Mouse (Mus musculus) heart, adult 2 months (tissue): Measurements from ENCODE around the gene Mrgprx1.

Experiments used
- CTCF ChIP-seq: fragments of 200-600 bp; IDR thresholded peaks from 2 replicates; pipeline ENCODE4 v1.8.1; 2022; ENCODE audit warnings: antibody characterized with exemption, mild to moderate bottlenecking, moderate library complexity
- EP300 ChIP-seq: fragments of 200-500 bp; IDR thresholded peaks from 2 replicates; pipeline ENCODE4 v1.6.1; 2011; ENCODE audit warnings: low read depth, low read length, control low read depth; ENCODE audit not compliant: insufficient read depth

- TF ChIP-seq CTCF (no peak), EP300 (no peak)
Observed at GRCm38 (mm10) chr7:47986752-47987151, 40.6 kb downstream of the Mrgprx1 start.
